Mouse (Mus musculus) limb, embryonic 12.5 days (tissue): ENCODE data around the gene Myd88. TPM values are rescaled to one million over a fixed set of nuclear protein-coding genes. Genes with fewer than 3 reads are reported as not detected.
A peak's percentile ranks its signal among the peaks of the same experiment; 100 is the strongest.

Experiments
- ATAC-seq: fragments of 200-750 bp; cut with Nextera tagmentation; 2 replicates; pipeline ENCODE4 v1.8.0; 2017; ENCODE audit warnings: low read depth, moderate TSS enrichment; ENCODE audit not compliant: insufficient number of reproducible peaks, insufficient read depth, low FRiP score, low TSS enrichment
- H3K27ac ChIP-seq: fragments of 300-500 bp; sonication (generic); 2 replicates; pipeline ENCODE4 v1.5.1; 2016; ENCODE audit warnings: mild to moderate bottlenecking, moderate library complexity
- H3K27me3 ChIP-seq: fragments of 300-500 bp; sonication (generic); 2 replicates; pipeline ENCODE4 v1.6.1; 2016; ENCODE audit warnings: mild to moderate bottlenecking, moderate library complexity
- H3K36me3 ChIP-seq: fragments of 300-500 bp; sonication (generic); 2 replicates; pipeline ENCODE4 v1.6.1; 2016; ENCODE audit warnings: mild to moderate bottlenecking, moderate library complexity
- H3K4me1 ChIP-seq: fragments of 300-500 bp; sonication (generic); replicated peaks from 2 replicates; pipeline ENCODE4 v1.6.1; 2016
- H3K4me2 ChIP-seq: fragments of 300-500 bp; sonication (generic); 2 replicates; pipeline ENCODE4 v1.6.1; 2016; ENCODE audit warnings: mild to moderate bottlenecking, moderate library complexity
- H3K4me3 ChIP-seq: fragments of 300-500 bp; sonication (generic); replicated peaks from 2 replicates; pipeline ENCODE4 v1.5.1; 2016; ENCODE audit warnings: mild to moderate bottlenecking
- H3K9ac ChIP-seq: fragments of 300-500 bp; sonication (generic); replicated peaks from 2 replicates; pipeline ENCODE4 v1.6.1; 2016; ENCODE audit warnings: mild to moderate bottlenecking, moderate library complexity
- H3K9me3 ChIP-seq: fragments of 300-500 bp; sonication (generic); 2 replicates; pipeline ENCODE4 v1.6.1; 2016; ENCODE audit warnings: mild to moderate bottlenecking, moderate library complexity
- WGBS: fragments of 180-500 bp; shearing (Covaris S2); methylation state at CpG from one replicate; pipeline ENCODE4 v1.1.7; 2016; 5-methylcytosine and 5-hydroxymethylcytosine counted together
- polyA plus RNA-seq: library from polyadenylated mRNA; unstranded; fragments of >200 nt; fragmentation: Nextera tagmentation; extraction: Ambion mirVana; gene quantifications from 2 replicates; pipeline ENCODE4 v1.2.1, GENCODE M21; 2016

Myd88 gene
- polyA plus RNA-seq, 1 experiment from 2014 or later, result 9.2 TPM

DNA sequence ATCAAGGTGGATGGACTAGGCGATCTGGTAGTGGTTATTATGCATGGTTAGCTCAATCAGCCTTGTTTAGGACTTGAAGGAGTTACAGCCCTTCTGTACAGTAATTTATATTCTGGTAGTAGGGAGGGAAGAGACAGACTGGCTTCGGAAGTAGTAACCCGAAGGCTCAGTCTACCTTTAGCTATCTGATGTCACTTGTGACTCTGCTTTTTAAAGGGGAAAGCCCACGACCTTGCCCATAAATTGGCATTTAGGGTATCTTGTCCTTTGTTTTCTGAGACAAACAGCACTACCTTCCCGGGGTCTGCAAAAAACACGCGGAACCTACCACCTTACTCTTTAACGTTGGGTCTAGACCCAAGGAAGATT is 1.0 kb downstream of the Myd88 start:
- H3K9me3 ChIP-seq, result no peaks in the 10 kb centered on the region
- H3K4me3 ChIP-seq, result peak overlapping the region; percentile 84
- 5% methylated on average over 8 of the region's 8 CpGs for WGBS
- H3K27me3 ChIP-seq, result peaks cover 4% of the 10 kb centered on the region; the same call in 1 of the 2 replicates
- H3K36me3 ChIP-seq, result peaks cover 23% of the 10 kb centered on the region
- peaks cover 14% of the 10 kb centered on the region for H3K4me1 ChIP-seq
- peak overlapping the region; percentile 77 for H3K4me2 ChIP-seq
- no peak for ATAC-seq
- peak overlapping the region; percentile 66; the same call in 1 of the 2 replicates for H3K9ac ChIP-seq
- peak overlapping the region; percentile 91 for H3K27ac ChIP-seq

DNA sequence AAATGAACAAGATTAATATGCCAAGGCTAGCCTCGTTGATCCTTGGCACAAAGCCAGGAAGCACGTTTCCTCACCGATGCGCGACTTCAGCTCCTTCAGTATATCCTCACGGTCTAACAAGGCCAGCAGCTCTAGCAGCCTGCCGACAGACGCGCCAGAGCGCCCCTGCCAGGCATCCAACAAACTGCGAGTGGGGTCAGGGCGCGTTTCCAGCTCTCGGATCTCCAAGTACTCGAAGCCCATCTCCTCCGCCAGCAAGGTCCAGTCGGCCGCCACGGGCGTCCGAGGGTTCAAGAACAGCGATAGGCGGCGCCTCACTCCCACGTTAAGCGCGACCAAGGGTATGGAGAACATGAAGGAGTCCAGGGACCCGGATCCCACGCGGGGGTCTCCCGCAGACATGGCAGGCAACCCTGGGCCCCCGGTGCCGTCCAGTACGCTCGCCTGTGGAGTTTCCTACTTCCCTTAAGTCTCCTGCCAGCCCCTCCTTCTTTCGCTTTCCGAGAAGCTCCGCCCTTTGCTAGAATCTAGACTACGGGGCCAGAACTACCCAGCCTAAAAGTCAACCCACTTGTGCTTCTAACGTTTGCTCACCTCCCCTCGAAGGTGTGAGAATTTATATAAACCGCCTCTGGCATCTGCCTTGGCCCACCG is 1.5 kb downstream of the Myd88 start, which contains the start of gene Acaa1a:
Acaa1a (plus strand) TSS at position 119 of the 654 bp plus-strand sequence.
- WGBS, result under 1% methylated on average over 43 of the region's 43 CpGs
- peak within 1 kb of the TSS; percentile 91 for H3K27ac ChIP-seq

DNA sequence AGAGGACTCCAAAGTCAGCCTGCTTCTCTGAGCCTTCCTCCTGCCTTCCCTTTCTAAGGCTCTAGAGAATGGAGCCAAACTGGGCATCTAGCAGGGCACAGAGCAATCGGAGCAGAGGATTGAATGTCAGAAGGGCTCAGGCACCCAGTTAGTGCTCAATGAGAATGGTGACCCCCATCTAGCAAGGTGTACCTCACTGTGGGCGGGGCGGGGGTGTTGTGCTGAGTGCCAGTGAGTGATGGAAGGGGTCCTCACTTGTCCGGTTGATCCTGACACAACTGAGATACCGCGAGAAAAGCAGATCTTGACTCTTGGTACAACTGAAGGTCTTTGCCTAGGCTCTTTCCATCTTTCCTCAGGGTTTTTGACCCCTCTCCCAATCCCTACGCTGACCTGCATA is 2.1 kb downstream of the Myd88 start:
- H3K4me3 ChIP-seq, result peak overlapping the region; percentile 84
- 53% methylated on average over 7 of the region's 7 CpGs for WGBS
- ATAC-seq, result no peak
- H3K36me3 ChIP-seq, result peaks cover 12% of the 10 kb centered on the region
- H3K9ac ChIP-seq, result no peak overlapping the region
- H3K9me3 ChIP-seq, result no peaks in the 10 kb centered on the region
- H3K27me3 ChIP-seq, result peaks cover 4% of the 10 kb centered on the region; the same call in 1 of the 2 replicates
- H3K27ac ChIP-seq, result no peak overlapping the region
- H3K4me2 ChIP-seq, result peak overlapping the region; percentile 77
- peaks cover 14% of the 10 kb centered on the region for H3K4me1 ChIP-seq

More for the DNA sequence above, 1.5 kb downstream of the Myd88 start, which contains the start of gene Acaa1a:
- Histone ChIP-seq H3K4me2 (peak within 1 kb of the TSS; percentile 77), H3K27me3 (peaks cover 4% of the 10 kb centered on the region; the same call in 1 of the 2 replicates), H3K4me3 (peak within 1 kb of the TSS; percentile 84), H3K4me1 (peaks cover 14% of the 10 kb centered on the region), H3K9me3 (no peaks in the 10 kb centered on the region), H3K36me3 (peaks cover 17% of the 10 kb centered on the region), H3K9ac (peak within 1 kb of the TSS; percentile 66)
- no peak for ATAC-seq

DNA sequence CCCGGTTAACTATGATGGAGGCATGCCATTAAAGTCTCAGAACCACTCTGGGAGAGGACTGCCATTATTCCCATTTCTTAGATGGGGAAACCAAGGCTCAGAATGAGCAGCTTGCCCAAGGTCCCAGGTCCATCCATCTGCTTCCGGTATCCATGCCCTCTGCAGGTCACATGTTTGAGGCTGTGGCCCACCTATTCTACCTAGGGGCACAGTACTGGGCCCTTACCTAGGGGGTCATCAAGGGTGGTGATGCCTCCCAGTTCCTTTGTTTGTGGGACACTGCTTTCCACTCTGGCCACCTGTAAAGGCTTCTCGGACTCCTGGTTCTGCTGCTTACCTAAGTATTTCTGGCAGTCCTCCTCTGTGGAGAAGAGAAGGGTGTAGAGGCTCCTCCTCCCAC is 2.9 kb downstream of the Myd88 start:
- Histone ChIP-seq H3K27ac (no peak overlapping the region), H3K4me2 (no peak overlapping the region), H3K9ac (no peak overlapping the region), H3K27me3 (peaks cover 4% of the 10 kb centered on the region; the same call in 1 of the 2 replicates), H3K4me1 (peaks cover 14% of the 10 kb centered on the region), H3K36me3 (peaks cover 5% of the 10 kb centered on the region), H3K4me3 (no peak overlapping the region), H3K9me3 (no peaks in the 10 kb centered on the region)
- WGBS, result 93% methylated on average over 3 of the region's 3 CpGs
- ATAC-seq, result no peak

DNA sequence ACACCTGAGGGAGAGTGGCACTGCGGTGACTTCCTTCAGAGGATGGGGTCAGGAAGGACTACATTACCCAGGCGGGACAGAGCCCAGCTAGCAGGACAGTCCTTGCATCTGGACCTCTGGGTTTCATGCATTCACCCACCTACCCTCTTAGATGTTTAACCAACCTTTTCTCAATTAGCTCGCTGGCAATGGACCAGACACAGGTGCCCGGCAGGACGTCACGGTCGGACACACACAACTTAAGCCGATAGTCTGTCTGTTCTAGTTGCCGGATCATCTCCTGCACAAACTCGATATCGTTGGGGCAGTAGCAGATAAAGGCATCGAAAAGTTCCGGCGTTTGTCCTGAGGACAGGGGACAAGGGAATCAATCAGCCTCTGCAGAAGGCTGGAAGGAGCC is 3.4 kb downstream of the Myd88 start:
- Histone ChIP-seq H3K27ac (no peak overlapping the region), H3K4me1 (peaks cover 14% of the 10 kb centered on the region), H3K36me3 (no peaks in the 10 kb centered on the region; the same call in 1 of the 2 replicates), H3K9ac (no peak overlapping the region), H3K27me3 (peaks cover 4% of the 10 kb centered on the region; the same call in 1 of the 2 replicates), H3K4me2 (no peak overlapping the region), H3K4me3 (no peak overlapping the region), H3K9me3 (no peaks in the 10 kb centered on the region)
- WGBS, result 90% methylated on average over 14 of the region's 14 CpGs
- ATAC-seq, result no peak

DNA sequence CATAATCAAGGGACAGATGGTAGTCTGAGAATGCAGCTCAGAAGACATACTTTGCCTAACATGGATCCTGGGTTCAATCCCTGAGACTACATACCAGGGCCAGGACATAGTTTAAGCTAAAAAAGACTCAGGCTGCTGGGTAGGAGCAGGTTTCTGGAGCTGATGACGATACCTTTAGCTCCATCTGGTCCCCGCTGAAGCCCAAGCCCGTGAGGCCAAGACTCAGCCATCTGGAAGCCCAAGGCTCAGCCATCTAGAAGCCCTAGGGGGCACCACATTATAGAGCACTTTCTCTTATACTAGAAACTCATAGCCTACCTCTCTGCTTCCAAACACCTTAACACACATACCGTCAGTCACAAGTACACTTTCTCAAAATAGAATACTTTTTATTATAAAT is 5.6 kb downstream of the Myd88 start:
- no peak overlapping the region for H3K27ac ChIP-seq
- no peaks in the 10 kb centered on the region for H3K36me3 ChIP-seq
- ATAC-seq, result no peak
- no peaks in the 10 kb centered on the region for H3K9me3 ChIP-seq
- H3K4me3 ChIP-seq, result no peak overlapping the region
- 81% methylated on average over 4 of the region's 4 CpGs for WGBS
- H3K27me3 ChIP-seq, result peaks cover 4% of the 10 kb centered on the region; the same call in 1 of the 2 replicates
- peaks cover 6% of the 10 kb centered on the region; the same call in 1 of the 2 replicates for H3K4me1 ChIP-seq
- H3K9ac ChIP-seq, result no peak overlapping the region
- no peak overlapping the region for H3K4me2 ChIP-seq

DNA sequence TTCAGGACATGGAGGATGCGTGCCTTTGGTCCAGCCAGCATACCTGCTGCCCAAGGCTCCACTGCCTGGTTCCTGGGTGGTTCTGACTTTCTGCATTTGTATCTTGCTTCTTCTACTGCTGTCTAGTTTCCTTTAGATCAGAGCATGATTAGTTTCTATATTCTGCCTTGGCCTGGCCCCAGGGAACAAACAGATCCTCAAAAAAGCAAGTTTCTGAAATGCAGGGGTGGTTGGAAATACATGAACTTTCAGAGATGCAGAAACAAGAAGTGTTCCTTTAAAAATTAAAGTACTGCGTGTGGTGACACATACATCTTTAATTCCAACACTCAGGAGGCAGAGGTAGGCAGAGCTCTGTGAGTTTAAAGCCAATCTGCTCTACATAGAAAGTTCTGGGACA is 6.4 kb downstream of the Myd88 start:
- ATAC-seq, result no peak

DNA sequence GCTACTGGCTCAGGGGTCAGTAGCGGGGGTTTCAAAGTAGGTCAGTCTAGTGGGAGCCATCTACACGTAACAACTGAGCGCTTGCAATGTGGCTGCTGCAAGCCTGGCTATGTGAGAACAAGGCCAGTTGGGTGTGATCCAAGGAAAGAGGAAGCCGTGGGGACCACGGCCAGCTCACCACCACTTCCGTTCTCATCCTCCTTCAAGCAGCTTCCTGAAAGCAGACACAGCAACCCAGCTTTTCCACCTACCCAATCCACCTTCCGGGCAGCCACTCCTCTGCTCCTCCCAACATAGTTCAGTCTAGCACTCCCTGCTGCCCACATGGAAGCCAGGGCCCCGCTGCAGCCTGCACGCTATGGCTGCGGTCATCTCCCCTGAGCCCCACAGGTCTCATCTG is 6.9 kb downstream of the Myd88 start:
- 61% methylated on average over 10 of the region's 10 CpGs for WGBS
- ATAC-seq, result no peak
- H3K9ac ChIP-seq, result no peak overlapping the region
- H3K4me1 ChIP-seq, result no peaks in the 10 kb centered on the region; the same call in 1 of the 2 replicates
- H3K9me3 ChIP-seq, result no peaks in the 10 kb centered on the region
- H3K4me2 ChIP-seq, result no peak overlapping the region
- H3K27ac ChIP-seq, result no peak overlapping the region
- H3K4me3 ChIP-seq, result no peak overlapping the region
- H3K27me3 ChIP-seq, result peaks cover 4% of the 10 kb centered on the region; the same call in 1 of the 2 replicates
- no peaks in the 10 kb centered on the region for H3K36me3 ChIP-seq

More for the DNA sequence above, 6.4 kb downstream of the Myd88 start:
- WGBS, result 81% methylated on average over 2 of the region's 2 CpGs
- no peak overlapping the region for H3K4me3 ChIP-seq
- peaks cover 4% of the 10 kb centered on the region; the same call in 1 of the 2 replicates for H3K27me3 ChIP-seq
- no peaks in the 10 kb centered on the region; the same call in 1 of the 2 replicates for H3K4me1 ChIP-seq
- H3K36me3 ChIP-seq, result no peaks in the 10 kb centered on the region
- H3K27ac ChIP-seq, result no peak overlapping the region
- no peak overlapping the region for H3K4me2 ChIP-seq
- H3K9me3 ChIP-seq, result no peaks in the 10 kb centered on the region
- no peak overlapping the region for H3K9ac ChIP-seq

DNA sequence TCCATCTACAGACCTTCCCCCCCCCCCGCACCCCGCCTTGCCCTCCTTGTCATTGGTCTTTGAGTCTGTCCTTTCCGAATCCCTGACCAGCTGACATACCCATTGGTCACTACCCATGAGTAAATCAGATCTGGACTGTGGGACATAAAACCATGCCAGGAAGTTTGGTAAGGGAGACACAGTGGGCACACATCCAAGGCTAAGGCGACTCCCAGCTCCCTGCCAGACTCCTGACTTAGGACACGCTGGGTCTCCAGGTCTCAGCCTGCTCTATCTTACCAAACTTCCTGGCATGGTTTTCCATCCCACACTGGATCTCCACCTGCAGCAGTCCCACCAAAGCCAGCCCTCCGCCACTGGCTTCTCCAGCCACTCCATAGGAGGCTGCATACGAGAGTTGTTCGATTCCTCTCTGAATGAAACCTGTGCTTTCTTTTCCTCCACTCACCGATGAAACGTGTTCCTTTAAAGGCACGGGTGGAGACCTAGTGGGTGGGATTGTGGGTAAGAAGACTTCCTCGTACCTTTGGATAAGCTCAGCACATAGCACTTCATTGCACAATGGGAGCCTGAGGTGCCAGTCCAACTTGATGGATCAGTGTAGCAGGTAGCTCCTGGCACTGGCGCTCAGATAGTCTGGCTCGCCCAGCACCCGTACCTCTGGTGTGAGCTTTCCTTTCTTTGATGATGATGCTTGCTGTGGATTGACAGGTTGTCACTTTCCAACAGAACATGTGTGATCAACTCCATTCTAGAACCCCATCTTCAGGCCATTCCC is 10.8 kb downstream of the Myd88 start:
- H3K27me3 ChIP-seq, result no peaks in the 10 kb centered on the region
- H3K27ac ChIP-seq, result no peak overlapping the region
- H3K36me3 ChIP-seq, result no peaks in the 10 kb centered on the region
- WGBS, result 91% methylated on average over 15 of the region's 15 CpGs
- H3K4me3 ChIP-seq, result no peak overlapping the region
- H3K4me1 ChIP-seq, result no peaks in the 10 kb centered on the region
- no peaks in the 10 kb centered on the region for H3K9me3 ChIP-seq
- H3K9ac ChIP-seq, result no peak overlapping the region
- ATAC-seq, result no peak
- H3K4me2 ChIP-seq, result no peak overlapping the region

DNA sequence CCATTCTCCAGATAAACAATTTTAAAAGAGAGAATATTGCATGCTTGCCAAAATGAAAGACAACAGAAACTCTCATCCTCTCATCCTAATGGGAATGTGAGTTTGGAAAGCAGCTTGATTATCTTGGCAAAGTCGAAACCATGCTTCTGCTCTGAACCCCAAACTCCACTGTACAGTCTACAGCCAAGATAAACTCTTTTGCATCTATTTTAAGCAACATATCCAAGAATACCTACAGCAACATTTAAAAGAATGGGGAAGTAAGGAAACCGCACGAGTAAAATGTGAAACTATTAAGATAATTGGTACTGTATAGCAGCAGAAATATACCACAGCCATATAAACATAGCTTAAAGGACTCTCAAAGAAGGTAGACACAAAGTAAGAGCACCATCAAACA is 12.7 kb downstream of the Myd88 start:
- Histone ChIP-seq H3K9me3 (no peaks in the 10 kb centered on the region), H3K27me3 (no peaks in the 10 kb centered on the region), H3K36me3 (no peaks in the 10 kb centered on the region), H3K4me1 (no peaks in the 10 kb centered on the region; the same call in 1 of the 2 replicates), H3K27ac (no peak overlapping the region), H3K9ac (no peak overlapping the region), H3K4me2 (no peak overlapping the region), H3K4me3 (no peak overlapping the region)
- ATAC-seq, result no peak
- 79% methylated on average over 3 of the region's 3 CpGs for WGBS

DNA sequence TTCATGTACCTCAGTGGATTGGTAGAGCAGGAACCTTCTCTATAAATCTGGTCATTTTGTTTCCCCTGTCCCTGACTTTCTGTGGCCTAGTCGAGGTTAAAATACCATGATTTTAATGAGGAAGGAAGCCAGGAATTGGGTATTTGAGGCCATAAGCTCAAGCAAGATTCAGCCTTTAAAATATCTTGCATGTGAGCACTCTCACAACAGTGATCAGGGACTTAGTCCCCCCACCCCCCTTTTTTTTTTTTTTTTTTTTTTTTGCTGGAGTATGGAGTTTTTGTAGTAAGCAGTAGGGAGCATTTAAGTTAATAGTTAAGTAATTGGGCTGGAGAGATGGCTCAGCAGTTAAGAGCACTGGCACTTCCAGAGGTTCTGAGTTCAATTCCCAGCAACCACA is 17.1 kb downstream of the Myd88 start:
- H3K4me3 ChIP-seq, result no peak overlapping the region
- no peaks in the 10 kb centered on the region for H3K27me3 ChIP-seq
- peaks cover 16% of the 10 kb centered on the region for H3K4me1 ChIP-seq
- H3K36me3 ChIP-seq, result no peaks in the 10 kb centered on the region
- H3K4me2 ChIP-seq, result no peak overlapping the region
- ATAC-seq, result no peak
- no peak overlapping the region for H3K27ac ChIP-seq
- no peak overlapping the region for H3K9ac ChIP-seq
- no peaks in the 10 kb centered on the region for H3K9me3 ChIP-seq
- 77% methylated on average over 1 of the region's 1 CpGs for WGBS
